Mouse (Mus musculus) NIH3T3 (cell line): ENCODE results near the gene Ppp1r15b.
A peak's percentile ranks its signal among the peaks of the same experiment; 100 is the strongest.

Source experiments
- DNase-seq: peaks from one replicate; pipeline ENCODE4 v3.0.0-alpha.2; 2012; ENCODE audit warnings: low read depth

Ppp1r15b gene

DNA sequence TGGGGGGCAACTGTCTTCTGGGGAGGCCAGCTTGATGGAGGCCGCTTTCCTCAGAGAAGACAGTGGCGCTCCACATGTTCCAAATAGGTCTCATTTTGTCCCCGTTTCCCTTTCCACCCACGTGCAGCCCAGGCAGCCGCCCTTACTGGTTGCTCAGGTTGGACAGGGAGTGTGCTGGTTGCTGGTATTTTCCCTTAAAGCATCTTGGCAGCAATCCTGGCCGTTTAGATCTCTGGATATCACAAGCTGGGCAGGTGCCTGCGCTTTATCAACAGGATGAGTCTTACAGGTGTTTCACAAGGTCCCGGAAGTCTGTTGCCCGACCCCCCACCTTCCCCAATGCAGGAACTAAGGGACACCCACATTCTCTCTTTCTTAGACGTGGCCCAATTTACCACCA is 31.1 kb downstream of the Ppp1r15b start:
- no peak for DNase-seq

DNA sequence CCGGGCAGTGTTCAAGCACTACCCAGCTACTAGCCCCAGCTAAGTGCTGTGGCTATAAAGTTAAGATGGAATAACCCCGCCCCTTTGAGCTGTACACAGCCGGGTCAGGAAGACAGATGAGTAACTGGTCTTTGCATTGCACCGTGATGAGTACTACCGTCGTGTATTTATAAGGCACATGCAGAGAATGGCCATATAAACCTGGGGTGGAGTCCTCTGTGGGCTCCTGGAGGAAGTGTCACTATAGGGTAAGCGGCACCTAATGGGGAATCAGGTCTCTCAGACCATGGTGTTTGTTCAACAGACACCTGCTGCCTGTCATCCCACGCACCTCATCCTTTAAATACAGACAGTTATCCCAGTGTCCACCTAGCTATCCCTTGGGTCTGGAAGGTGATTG is 32.0 kb downstream of the Ppp1r15b start:
- no peak for DNase-seq

DNA sequence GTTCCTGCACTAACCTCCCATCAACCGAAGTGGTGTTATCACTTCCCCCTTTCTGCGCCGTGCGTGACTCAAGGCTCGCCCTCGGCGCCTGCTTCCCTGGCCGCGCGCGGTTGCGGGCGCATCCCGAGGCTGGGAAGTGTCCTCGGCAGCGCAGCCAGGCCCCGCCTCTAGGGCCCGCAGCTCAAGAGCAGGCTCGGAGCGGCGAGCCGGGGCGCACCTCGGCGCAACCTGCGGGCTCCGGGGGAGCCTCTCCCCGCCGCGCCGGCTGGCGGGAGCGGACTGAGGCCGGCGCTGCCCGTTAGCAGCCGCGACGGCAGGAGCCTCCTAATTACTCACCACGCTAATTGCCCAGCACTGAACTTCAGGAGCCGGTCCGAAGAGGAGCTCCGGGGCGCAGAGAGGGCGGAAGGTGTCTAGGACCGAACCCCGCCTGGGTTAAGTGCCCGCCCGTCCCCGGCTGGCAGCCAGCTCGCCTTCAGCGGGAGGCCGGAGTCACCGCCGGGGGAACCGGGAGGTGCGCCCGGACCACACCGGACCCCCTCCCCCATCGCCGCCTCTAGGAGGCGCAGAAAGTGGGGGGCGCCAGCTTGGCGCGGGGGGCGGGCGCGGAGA is 33.0 kb downstream of the Ppp1r15b start, which contains the start of gene Plekha6:
TSS of gene Plekha6 (plus strand) at position 391 of the 612 bp plus-strand sequence.
- DNase-seq = no peak

DNA sequence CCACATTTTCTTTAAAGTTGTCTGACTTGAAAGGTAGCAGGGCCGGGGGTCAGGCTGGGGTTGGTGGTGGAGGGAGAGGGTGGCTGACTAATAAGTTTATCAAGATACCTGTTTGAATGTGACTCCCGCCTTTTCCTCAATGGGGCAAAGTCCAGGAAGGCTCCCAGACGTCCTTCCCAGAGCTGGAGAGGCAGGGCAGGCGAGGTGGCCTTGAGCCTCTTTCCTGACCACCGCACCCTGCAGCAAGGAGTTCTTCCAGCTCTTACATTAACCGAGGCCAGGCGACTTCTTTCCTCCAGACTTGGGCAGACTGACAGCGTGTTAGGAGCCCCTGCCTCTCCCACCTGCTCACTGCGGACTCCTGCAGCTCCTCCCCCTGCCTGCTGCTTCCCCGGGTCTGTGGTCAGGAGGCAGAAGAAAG is 33.7 kb downstream of the Ppp1r15b start:
- DNase-seq = no peak

DNA sequence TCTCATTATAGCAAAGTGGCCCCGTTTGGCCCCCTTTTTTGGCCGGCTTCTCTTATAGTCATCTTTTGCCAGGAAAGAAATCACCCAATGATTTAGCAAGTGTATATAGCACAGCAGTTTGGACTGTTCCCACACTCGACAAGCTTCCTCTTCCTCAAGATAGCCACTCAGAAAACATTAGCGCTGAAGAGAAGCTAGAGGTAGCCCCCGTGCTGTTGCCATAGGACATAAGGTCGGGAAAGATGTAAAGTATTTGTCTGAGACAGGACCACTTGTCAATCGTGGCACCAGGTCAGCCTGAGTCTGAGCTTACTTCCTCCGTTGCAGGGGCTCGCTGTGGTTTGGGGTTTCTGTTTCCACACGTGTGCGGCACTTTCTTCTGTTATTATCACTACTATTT is 34.2 kb downstream of the Ppp1r15b start:
- no peak for DNase-seq

DNA sequence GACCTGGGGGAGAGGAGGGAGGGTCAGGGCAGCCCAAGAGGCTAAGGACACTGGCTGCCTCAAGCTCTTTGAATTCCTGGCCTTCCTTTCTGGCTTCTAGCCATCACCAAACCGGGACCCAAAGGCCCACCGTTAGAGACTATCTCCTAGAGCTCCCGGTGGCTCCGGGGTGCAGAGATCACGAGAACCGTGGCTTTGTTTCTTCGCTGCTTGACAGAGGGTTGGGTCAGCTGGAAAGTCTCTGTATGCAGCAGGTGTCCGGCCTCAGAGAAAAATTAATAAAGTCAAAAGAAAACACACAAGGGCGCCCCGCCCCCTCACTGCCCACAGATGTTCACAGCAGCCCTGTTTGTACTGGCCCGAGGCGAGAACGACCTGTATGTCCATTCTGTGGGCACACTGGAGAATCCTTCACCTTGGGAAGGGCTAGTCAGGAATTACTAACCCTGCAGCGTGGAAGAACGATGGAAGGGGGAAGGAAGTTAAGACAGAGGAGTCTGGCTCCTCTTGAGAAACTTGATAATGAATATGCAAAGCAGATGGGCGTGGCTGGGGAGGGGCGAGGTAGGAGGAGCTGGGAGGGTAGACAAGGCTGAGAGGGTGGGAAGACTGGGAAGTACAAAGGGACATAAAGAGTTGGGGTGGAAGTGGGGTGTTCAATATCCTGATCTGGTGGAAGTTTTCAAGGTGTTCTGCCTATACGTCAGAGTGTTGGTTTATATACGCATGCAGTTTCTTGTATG is 37.5 kb downstream of the Ppp1r15b start:
- no peak for DNase-seq

DNA sequence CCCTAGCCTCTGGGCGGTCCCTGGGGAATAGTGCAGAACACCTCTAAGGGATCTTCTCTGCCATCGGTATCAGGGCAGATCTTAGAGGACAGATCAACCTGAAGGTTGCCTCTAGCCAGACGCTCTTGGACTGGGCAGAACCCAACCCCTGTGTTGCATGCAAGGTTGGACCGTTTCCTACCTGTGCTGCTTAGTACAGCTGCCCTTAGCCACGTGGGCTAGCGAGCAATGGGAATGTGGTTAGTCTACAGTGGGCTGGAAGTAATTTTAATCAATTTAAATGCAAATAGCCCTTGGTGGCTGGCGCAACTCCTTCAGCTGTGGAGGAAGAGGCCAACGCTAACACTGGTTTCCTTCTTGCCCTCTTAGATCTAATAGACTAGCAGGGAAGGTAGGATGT is 39.3 kb downstream of the Ppp1r15b start:
- DNase-seq = no peak

DNA sequence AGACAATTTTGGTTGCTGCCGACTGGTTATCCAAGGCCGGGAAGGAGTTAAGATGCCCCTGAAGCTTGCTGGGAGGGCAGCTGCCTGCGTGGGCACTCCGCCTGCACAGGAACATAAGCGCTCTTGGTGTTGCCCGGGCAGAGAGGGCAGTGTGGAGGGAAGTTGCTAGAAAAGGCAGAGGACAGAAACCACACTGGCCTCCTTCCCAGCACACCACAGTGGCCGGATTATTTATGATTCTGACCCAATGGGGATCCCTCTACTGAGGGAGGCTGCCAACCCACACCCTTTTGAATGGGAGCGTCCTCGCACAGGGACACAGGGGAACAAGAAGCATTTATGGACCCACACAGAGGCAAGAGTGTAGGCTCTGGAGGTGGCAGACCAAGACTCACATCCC is 40.4 kb downstream of the Ppp1r15b start:
- no peak for DNase-seq

DNA sequence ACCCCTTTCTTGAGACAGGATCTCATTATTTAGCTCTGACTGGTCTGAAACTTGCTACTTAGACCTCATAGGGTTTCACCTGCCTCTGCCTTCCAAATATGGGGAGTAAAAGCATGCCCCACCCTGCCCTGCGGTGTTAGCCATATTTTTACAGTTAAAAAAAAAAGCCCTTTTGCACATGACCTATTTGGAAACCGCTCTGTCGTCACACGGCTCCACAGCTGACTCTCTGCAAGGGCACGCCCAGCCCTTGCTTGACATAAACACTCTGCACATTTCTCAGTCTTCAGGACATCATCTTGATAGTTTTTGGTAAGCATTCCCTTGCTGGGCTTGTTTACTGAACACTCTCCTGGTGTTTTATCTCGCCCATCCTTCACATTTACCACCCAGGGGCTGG is 44.2 kb downstream of the Ppp1r15b start:
- peak; percentile 68 for DNase-seq

DNA sequence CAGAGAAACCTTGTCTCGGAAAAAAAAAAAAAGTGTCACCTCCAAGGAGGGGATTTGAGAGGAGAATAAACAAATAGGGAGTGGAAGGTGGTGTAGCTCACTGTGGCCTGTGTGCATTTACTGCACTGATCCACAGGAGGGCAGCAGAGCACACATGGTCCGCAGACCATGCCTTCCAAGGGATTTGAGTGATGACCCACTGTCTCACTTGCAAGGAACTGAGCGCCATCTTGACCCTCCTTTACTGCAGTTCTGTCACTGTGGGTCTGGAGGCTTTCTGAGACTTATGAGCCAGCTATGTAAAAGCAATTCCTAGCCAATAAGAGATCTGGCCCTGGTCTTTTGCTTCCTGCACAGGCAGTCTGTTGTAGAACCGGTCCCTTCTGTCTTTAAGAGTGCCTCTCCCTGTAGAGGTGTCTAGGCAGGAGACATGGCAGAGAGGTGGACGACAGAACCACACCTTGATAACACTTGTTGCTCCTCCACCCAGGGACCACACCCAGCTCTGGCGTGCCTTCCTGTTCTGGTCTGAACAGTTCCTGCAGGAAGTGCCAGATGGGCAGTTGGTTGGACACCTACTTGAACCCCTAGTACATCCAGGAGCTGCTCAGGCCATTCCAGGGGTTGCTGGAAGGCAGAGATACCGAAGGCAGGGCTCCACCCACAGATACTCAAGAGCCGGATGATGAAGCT is 46.7 kb downstream of the Ppp1r15b start:
- peak; percentile 83 for DNase-seq

DNA sequence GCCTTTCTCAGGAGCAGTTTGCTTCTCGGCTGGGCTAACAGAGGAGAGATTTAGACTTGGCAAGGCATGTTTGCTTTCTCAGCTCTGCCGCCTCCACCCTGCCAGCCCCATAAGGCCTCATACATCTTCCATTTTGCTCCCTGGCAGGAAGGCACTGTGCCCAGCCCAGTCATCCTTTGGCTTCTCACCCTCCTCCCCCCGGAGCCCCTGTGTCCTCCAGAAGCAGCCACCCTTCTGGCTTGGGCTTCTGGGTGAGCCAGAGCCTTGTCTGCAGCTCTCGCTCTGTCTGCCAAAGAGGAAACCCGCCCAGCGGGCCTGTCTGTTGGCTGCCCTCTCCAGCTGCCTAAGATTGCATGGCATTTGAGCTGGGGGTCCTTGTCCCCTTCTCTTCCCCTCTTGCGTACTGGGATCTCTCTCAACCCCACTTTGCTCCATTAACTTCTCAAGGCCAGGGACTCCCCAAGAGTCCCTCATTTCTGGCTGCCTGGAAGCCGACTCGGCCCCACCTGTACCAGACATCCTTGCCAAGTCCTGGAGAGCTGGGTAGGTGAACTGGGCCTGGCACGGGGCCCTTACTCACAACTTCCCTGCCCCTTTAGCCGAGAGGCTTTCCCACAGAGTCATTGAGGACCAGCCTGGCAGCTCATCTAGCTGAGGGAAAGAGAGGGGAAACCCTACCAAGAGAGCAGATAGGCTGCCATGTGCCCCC is 47.9 kb downstream of the Ppp1r15b start:
- peak; percentile 28 for DNase-seq

DNA sequence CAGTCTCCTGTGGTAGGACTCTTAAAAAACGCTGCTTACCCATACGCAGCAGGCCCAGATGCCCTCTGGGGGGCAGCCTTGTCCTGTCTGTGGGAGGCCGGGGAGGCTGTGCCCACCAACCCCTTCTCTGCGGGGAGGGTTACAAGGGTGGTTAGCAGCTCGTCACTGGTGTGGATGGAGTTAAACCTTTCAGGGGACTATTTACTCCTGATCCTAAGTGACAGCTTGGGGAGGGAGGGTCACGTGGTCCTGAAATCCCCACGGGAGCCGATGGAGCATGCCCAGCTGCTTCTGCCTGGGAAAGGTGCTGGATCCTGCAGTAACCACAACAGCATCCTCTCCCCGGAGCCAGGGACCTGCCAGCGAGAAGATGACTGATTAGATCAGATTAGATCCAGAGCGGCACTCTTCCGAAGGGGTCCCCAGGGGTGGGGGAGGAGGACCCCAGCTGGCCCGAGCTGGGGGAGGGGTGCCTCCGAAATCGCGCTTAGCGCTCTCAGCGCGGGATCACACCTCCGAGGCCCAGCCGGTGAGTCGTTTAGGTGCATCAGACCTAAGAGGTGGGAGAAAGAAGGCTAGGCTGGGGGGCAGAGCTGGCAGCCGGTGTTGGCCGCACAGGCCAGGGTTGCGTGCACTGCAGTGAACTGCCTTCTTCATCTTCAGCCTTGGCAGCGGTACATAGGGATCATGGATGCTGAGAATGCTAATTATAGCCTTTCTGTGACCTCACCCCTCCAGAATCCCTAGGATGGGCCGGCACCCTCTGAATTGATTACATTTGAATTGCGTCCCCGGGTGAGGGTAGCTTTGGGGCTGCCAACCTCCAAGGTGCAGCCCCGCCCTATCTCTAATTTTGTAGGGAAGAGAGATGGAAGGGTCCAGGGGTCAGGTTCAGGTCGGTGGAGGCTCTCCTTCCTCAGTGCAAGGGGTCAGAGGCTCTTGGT is 50.4 kb downstream of the Ppp1r15b start:
- peak; percentile 76 for DNase-seq

DNA sequence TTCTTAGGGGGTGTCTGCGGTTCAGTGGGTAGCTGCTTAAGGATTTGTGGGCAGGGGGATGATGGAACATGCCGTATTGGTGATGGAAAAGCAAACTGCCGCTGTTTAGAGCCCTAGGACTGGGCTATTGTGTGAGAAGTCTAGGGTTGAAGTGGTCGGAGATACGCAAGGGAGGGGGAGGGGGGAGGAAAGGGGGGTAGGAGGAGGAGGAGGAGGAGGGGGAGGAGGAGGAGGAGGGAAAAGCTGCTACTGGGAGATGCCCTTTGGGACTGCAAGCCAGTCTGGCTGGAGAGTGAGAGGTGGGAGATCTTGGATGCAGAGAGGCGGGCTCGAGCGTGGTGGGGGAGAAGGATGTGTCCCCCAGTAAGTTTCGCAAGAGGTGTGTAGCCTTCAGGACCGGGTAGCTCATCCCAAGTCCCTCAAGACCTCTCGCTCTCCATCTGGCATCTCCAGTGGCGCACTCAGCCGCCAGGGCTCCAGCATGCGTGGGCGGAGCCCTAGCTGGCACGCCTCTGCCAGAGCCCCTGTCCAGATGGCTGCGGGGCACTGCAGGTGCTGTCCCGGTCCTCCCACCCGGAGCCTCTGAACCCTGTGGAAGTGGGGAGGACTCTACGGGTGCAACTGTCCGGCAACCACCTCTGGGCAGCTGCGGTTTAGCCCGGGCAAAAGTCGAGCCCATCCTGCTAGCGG is 51.2 kb downstream of the Ppp1r15b start:
- DNase-seq = no peak

DNA sequence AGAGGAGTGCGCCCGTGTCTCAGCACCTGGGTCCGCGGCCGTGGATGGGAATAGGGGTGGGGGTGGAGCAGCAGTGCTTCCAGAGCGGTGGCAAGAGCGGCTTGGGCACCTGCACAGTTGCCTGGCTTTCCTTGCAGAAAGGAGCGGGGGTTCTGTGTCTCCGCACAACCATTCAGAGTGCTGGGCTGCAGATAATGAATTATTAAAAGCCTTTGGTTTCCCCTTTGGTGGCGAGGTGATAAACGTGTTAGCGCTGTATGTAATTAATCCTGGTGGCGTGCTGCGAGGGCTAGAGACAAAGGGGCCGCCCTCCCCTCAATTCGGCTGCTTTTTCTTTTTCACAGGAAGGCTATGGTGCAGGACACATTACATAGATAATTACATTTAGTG is 51.8 kb downstream of the Ppp1r15b start:
- no peak for DNase-seq

DNA sequence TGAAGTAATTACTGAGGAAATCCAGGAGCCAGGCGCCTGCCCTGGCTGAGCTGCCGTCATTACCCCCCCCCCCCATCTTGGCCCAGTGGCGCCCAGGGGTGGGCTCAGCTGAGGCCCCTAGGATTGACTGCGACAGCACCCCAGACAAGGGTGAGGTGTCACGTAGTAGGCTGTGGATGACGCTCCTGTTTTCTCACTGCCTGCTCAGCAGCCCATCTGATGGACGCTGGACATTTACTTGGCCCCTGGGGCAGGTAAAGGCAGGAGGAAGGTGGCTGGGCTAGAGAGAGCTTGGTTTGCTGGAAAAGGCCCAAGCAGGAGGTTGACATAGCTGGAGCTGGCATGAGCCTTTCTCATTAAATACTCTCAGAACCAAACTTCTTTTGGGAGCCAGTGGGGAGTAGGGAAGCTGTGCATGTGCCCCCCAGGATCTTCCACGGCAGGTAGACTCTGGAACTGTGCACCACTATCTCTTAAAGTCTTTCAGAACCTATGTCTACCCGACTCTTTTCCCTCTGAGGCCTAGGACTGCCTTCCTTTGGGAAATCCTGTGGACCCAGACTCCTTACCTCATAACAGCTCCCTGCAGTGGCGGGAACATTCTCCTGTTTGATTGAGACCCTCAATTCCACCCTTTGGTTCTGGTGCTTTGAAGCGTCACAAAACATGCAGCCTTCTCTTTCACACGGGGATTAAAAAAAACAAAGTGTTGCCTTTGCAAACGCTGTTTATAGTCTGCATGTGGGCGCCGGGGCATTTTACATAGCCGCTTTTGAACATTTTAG is 52.4 kb downstream of the Ppp1r15b start:
- DNase-seq = no peak

DNA sequence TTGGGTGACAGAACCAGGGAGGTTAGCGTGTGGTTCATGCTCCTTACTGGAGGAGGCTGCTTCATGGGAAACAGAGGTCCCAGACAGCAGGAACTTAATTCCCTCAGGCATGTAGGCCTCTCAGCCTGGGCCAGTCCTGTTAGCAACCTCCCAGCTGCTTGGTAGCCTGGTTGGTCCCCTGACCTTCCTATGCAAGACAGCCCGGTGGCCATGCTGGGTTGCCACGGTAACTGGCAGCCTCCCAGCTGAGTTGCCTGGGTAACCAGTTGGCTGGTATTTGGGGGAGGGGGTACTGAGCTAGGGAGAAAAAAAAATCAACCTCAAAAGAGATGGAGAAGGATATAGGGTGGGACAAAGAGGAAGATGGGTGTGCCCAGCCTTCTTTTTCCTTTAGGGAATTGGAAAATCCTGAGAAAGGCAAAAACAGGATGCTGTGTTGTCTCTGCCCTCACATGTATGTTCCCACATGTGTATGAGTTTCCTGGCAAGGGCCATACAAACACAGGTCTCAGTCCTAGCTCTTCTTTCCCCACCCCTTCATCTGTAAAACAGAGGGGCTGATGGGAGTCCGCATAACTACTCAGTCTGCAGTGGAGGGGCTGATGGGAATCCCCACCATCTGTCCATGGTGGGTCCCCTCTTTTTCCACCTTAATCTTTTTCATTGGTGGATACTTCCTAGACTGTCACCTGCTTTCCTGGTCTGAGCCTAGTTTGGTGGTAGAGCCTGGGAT is 57.2 kb downstream of the Ppp1r15b start:
- DNase-seq = peak; percentile 53

DNA sequence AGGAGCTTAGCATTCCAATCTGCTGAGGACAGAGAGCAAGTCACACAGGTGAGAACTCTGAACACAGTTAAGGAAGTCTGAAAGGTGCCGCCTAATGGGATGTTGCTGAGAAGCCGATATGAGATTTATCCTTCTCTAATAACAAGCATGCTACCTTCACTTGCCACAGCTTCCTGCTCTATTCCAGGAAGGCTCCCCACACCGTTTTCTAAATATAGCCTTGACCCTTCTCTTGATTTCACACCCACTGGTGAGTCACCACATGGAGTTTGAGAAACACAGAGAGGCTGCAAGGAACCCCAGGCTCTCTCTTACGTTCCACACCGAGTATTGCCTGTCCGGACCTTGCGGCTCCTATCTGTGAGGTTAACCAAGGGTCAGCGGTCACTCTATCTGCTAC is 57.8 kb downstream of the Ppp1r15b start:
- DNase-seq = peak; percentile 73
